Mouse (Mus musculus): ENCODE measurements around the gene Dpy19l3.

Dpy19l3 gene

GRCm38 (mm10) chr7:35747397-35747964 lies 6.8 kb downstream of the Dpy19l3 start:
- DNase-seq: no peak

- no peak for DNase-seq
These were observed 7.4 kb downstream of the Dpy19l3 start for GRCm38 (mm10) chr7:35746686-35747396.

GRCm38 (mm10) chr7:35745281-35745702 lies 9.0 kb downstream of the Dpy19l3 start:
- no peak for DNase-seq

- no peak for DNase-seq
These were observed 9.5 kb downstream of the Dpy19l3 start for GRCm38 (mm10) chr7:35744771-35745170.

- DNase-seq: no peak
These were observed 11.9 kb downstream of the Dpy19l3 start for GRCm38 (mm10) chr7:35742310-35742709.

- no peak for DNase-seq
These were observed 12.4 kb downstream of the Dpy19l3 start for GRCm38 (mm10) chr7:35741858-35742257.

- DNase-seq: no peak
These were observed 13.6 kb downstream of the Dpy19l3 start for GRCm38 (mm10) chr7:35740489-35741230.

GRCm38 (mm10) chr7:35738871-35739270 lies 15.4 kb downstream of the Dpy19l3 start:
- DNase-seq: no peak

GRCm38 (mm10) chr7:35733313-35734050 lies 20.8 kb downstream of the Dpy19l3 start:
- DNase-seq: no peak

- DNase-seq: no peak
These were observed 21.6 kb downstream of the Dpy19l3 start for GRCm38 (mm10) chr7:35732585-35733059.

GRCm38 (mm10) chr7:35729621-35730031 lies 24.6 kb downstream of the Dpy19l3 start:
- no peak for DNase-seq

- no peak for DNase-seq
These were observed 25.9 kb downstream of the Dpy19l3 start for GRCm38 (mm10) chr7:35728376-35728775.

- no peak for DNase-seq
These were observed 31.2 kb downstream of the Dpy19l3 start for GRCm38 (mm10) chr7:35723035-35723434.

- DNase-seq: no peak
These were observed 35.7 kb downstream of the Dpy19l3 start for GRCm38 (mm10) chr7:35718421-35719178.

GRCm38 (mm10) chr7:35710366-35710765 lies 43.9 kb downstream of the Dpy19l3 start:
- DNase-seq: no peak

- no peak for DNase-seq
These were observed 46.2 kb downstream of the Dpy19l3 start for GRCm38 (mm10) chr7:35708101-35708500.

GRCm38 (mm10) chr7:35699005-35699404 lies 55.2 kb downstream of the Dpy19l3 start:
- no peak for DNase-seq

GRCm38 (mm10) chr7:35698073-35698472 lies 56.2 kb downstream of the Dpy19l3 start:
- DNase-seq: no peak

GRCm38 (mm10) chr7:35692641-35693040 lies 61.6 kb downstream of the Dpy19l3 start:
- no peak for DNase-seq

GRCm38 (mm10) chr7:35692117-35692516 lies 62.1 kb downstream of the Dpy19l3 start:
- no peak for DNase-seq

GRCm38 (mm10) chr7:35688781-35689349 lies 65.4 kb downstream of the Dpy19l3 start:
- DNase-seq: no peak

- DNase-seq: no peak
These were observed 66.0 kb downstream of the Dpy19l3 start for GRCm38 (mm10) chr7:35688276-35688675.

Measured in cerebellum, adult 11 months (tissue).